Comparison of ENCODE assay signal across 14 mouse cellular contexts in genomic region chr10:59939081-59939480, GRCm38 (mm10).
"Had no signal": no experiment of that assay in that cellular context is flagged by ENCODE, and none has a peak within 500 bp of the region (broad histone marks: within the 10 kb centered on the region; RNA-seq: fewer than 3 reads in every experiment).

No protein-coding gene starts in this region.

- H3K4me3 ChIP-seq: kidney, embryonic 15.5 days; limb, embryonic 13.5 days; midbrain, embryonic 15.5 days; neural tube, embryonic 13.5 days; stomach, embryonic 15.5 days had no signal

- H3K27me3 ChIP-seq: kidney, embryonic 15.5 days; limb, embryonic 13.5 days; midbrain, embryonic 15.5 days; neural tube, embryonic 13.5 days; stomach, embryonic 15.5 days had no signal

- ATAC-seq: midbrain, embryonic 15.5 days had no signal

- H3K27ac ChIP-seq: kidney, embryonic 15.5 days; limb, embryonic 13.5 days; liver, embryonic 14.5 days; midbrain, embryonic 15.5 days; neural tube, embryonic 13.5 days; stomach, embryonic 15.5 days had no signal

- DNase-seq: kidney, adult 18-20 months; kidney, postnatal 14 days; left cerebral cortex, postnatal 4 days; lung, adult 18-20 months; right cerebral cortex, adult 18-20 months; spleen, adult 18-20 months; thymus, adult 2 months; thymus, postnatal 25 days had no signal
